Mouse (Mus musculus): ENCODE measurements at regions not wholly inside any gene's neighbourhood (a gene's known extent, or its start where the extent isn't known, plus 50 kb on each side); places are given as distances from the start of the nearest gene placed in this dataset.

- no peak for DNase-seq (ENCODE audit: low spot score in 2 of 2)
Observed at GRCm38 (mm10) chr15:63724543-63725186, 120.3 kb downstream of the Gsdmc2 start.

GRCm38 (mm10) chr15:63722991-63723390 lies 122.0 kb downstream of the Gsdmc2 start:
- no peak for DNase-seq (ENCODE audit: low spot score in 2 of 2)

- peak; percentile 1 to 5 for DNase-seq (ENCODE audit: low spot score in 2 of 2)
Observed at GRCm38 (mm10) chr15:63721669-63722357, 123.2 kb downstream of the Gsdmc2 start.

- DNase-seq (ENCODE audit: low spot score in 2 of 2), result no peak
Observed at GRCm38 (mm10) chr15:63717812-63718211, 127.2 kb downstream of the Gsdmc2 start.

- no peak for DNase-seq (ENCODE audit: low spot score in 2 of 2)
Observed at GRCm38 (mm10) chr15:63713697-63714096, 131.3 kb downstream of the Gsdmc2 start.

GRCm38 (mm10) chr15:63710381-63710780 lies 134.6 kb downstream of the Gsdmc2 start:
- no peak for DNase-seq (ENCODE audit: low spot score in 2 of 2)

GRCm38 (mm10) chr15:63709270-63709933 lies 135.6 kb downstream of the Gsdmc2 start:
- no peak for DNase-seq (ENCODE audit: low spot score in 2 of 2)

GRCm38 (mm10) chr15:63704636-63705035 lies 140.3 kb downstream of the Gsdmc2 start:
- no peak for DNase-seq (ENCODE audit: low spot score in 2 of 2)

- no peak for DNase-seq (ENCODE audit: low spot score in 2 of 2)
Observed at GRCm38 (mm10) chr15:63697831-63698230, 147.1 kb downstream of the Gsdmc2 start.

DNA sequence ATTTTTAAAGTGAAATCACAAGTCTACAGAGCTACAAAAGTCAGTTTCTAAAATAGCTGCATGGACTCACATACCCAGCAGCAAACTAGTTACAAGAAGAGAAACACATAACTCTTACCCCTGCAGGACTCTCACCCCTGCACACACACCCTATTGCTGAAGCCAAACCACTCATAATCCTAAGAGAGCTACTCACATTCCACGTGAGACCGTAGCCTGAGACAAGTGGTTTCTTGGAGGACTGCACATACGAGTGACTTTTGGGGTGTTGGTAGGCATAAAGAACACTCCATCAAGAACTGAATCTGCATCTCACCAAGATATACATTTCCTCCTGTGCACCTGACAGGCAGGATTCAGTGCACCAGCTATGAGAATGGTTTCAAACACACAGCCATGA lies 150.8 kb downstream of the Gsdmc2 start:
- DNase-seq (ENCODE audit: low spot score in 2 of 2), result no peak

DNA sequence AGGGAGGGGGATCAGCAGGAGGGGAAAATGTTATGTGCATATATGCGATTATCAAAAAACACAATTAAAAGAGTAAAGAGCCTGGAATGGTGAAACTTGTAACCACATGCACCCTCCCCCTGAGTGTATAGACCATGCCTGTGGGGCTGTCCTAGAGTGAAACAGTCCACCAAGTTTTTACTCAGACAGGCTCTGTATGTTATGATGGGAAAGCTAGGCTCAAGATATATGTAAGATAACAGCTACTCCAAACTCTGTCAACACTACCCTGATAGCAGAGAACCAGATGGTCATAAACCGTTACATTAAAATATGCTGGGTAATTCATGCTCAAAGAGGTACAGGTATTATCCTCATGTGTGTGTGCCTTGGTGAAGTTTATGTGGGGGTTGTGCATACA lies 151.4 kb downstream of the Gsdmc2 start:
- DNase-seq (ENCODE audit: low spot score in 2 of 2), result no peak

DNA sequence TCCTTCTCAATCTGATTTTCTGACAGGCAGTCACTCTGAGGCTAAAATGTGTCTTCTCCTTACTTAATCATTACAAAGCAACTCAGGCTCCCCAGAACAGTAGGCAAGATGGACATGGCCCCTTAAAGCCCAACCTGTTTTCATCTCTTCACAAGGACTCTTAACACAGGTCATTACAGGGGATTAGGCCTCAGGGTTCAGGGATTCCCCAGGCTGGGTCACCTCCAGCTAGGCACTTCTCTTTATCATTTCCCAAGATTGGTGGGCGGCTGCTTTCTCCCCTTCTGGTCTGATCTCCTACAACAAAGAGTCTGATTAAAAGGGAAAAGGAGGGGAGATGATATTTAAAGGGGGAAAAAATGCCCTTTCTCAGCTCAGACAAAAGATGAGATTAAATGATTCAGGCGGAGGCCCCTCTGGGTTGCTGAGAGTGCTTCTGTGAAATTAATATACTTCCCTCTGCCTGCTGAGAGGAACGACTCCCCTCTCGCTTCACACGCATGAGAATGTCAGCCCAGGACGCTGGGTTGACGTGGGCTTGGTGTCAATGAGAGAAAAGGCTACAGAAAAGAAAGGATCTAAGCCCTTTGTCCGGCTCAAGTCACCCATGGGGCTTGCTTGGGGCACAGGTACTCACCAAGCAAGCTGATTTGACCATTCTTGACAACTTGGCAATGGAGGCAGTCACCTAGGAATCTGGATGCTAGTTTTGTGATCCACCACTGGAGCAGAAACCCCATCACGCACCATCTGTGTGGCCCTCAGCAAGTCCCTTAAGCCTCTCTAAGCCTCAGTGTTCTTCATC lies 152.3 kb downstream of the Gsdmc2 start:
- DNase-seq (ENCODE audit: low spot score in 2 of 2), result no peak

DNA sequence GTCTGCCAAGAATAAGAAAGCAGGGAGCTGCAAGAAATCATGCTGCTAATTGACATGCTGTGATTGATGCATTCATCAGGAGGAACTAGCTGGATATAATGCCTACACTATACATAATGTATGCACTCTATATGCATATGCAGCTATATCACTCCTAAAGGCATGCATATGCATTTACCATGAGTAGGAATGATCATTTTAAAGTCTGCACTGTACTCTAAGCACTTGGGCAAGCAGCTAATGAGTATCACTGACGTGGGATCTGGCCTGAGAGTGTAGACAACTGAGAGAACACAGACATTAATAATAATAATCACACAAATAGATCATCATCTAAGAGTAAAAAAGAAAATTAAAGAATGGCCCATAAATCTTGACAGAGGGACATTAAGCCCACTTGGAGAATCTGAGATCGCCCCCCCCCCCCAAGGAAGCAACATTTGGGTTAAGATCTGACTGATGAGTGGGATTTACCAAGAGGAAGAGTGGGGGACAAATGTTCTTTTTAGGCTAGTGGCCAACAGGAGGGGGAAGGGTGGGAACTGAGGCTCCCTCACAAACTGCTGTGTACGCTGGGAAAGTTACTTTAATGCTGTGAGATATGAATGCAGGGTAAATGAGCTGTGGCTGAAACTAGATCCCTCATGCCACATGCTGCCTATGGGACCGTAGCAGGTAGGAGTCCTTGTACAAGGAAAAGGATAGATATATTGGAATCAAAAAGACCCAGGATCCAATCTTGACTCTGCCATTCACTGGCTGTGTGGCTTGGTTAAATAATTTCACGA lies 155.0 kb downstream of the Gsdmc2 start:
- DNase-seq (ENCODE audit: low spot score in 2 of 2), result no peak

DNA sequence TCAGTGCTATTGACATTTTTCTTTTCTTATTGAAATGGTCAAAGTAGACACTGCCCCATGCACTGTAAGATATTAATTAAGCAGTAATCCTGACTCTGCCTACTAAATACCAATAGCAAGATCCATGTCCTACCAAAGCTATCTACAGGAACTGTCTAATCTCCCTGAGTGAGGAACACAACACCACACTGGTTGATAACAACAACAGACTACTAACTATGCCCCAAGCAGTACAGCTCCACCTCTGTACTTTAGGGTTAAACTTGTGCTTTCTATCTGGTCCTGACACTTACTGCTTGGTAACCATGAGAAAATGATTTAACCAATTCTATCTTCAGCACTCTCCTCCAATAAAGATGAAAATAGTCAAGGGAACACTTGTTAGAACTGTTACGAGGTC lies 157.1 kb downstream of the Gsdmc2 start:
- no peak for DNase-seq (ENCODE audit: low spot score in 2 of 2)

GRCm38 (mm10) chr15:63686954-63687562 lies 157.9 kb downstream of the Gsdmc2 start:
- DNase-seq (ENCODE audit: low spot score in 2 of 2), result no peak

- DNase-seq (ENCODE audit: low spot score in 2 of 2), result peak; percentile 6 to 7
Observed at GRCm38 (mm10) chr15:63679984-63680925, 164.7 kb downstream of the Gsdmc2 start.

DNA sequence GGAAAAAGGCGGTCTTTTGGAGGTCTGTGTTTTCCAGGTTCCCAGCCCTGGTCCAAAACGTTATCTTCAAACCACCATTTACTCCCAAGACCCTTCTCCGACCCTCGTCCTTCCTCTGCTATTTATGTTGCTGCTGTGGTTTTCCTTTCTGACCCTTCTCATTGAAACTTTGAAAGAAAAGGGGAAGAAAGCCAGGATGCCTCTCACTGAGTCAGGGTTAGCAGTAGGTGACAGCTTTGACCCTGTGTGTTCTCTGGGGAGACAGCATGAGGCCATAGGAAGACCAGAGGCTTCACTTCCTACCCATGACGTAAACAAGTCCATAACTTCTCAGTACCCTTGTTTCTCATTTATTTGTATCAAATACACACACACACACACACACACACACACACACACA lies 166.1 kb downstream of the Gsdmc2 start:
- DNase-seq (ENCODE audit: low spot score in 2 of 2), result no peak

- DNase-seq (ENCODE audit: low spot score in 2 of 2), result no peak
Observed at GRCm38 (mm10) chr15:63675491-63676036, 169.4 kb downstream of the Gsdmc2 start.

DNA sequence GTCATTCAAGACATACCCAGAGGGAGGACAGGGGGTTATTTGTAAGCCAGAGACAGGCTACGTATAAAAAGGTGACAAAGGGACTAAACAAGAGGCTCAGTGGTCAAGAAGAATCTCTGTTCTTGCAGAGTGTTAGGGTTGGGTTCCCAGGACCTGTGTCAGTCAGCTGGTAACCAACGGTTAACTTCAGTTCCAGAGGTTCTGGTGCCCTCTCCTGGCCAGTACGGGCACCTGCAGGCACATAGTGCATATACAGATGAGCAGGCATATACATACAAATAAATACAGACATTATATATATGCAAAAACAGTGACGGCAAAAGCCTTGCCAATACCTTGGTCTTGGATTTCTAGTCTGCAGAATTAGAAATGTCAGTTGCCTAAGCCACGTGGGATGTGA lies 170.6 kb downstream of the Gsdmc2 start:
- no peak for DNase-seq (ENCODE audit: low spot score in 2 of 2)

Measured in right cerebral cortex, postnatal 36 days (tissue).